Mouse (Mus musculus) adrenal gland, adult 18-20 months (tissue): ENCODE data around the gene Ccdc191. TPM values are rescaled to one million over a fixed set of nuclear protein-coding genes. Genes with fewer than 3 reads are reported as not detected.

Source experiments
- DNase-seq, 2 experiments: peaks; one replicate each; pipeline ENCODE4 v3.0.0; 2021 to 2022; ENCODE audit warnings: low spot score in 2 of 2
- total RNA-seq, 2 experiments: library from RNA; stranded (reverse); gene quantifications; 1 replicate in 1 of 2; 2 replicates in 1 of 2; pipeline ENCODE4 v1.2.3; 2021

The Ccdc191 gene
- total RNA-seq, 2 experiments from 2014 or later, result 5.3 to 5.5 TPM

DNA sequence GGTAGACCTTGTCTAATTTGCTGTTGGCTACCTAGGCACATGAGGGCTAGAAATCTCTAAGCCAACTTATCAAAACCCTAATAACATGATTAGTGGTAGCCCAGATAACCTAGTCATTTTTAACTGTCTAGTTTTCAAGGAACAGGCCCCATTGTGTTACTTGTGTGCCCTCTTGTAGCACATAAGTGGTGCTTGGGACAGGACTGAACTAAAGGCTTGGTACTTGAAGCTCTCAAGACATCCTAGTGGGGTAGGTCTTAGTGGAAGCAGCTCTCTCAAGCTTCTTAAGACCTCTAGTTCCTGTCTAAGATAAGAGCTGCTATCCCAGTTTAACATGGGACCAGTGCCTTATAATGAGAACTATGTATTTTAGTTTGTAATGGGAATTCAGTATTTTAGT, 41.0 kb downstream of the Ccdc191 start:
- DNase-seq, result no peak

DNA sequence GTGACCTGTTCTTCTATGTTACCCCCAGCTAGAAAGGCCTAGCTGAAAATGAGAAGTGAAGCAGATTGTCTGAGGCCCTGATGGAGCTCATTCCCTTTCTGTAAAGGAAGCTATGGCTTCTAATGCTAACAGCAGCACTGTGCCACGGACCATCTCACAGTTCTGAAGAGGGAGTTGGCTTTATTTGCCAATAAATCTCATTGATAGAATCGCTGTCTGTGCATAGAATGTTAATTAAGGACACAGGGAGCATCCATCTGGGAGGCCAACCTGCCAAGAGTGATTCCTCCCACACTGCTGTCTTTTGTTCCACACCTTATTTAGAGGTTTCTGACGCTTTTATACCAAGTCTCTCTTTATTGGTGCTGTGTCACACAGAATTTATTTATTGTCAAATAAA, 41.9 kb downstream of the Ccdc191 start:
- DNase-seq, result no peak

DNA sequence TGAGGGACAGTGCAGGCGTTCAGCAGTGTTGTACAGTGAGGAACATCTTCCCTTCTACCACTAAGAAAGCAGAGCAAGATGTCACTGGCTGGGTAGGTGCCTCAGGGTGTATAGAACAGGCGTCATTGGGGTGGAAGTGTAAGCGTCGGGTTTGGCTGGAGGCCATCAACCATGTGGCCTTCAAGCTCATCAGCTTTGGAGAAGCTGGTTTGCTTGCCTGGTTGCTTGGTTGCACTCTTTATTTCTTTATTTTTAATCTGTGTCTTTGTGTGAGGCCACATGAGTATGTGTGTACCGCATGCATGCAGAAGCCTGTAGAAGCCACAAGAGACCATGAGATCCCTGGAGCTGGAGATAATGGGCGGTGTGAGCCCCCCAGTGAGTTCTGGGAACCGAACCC, 42.7 kb downstream of the Ccdc191 start:
- no peak for DNase-seq

DNA sequence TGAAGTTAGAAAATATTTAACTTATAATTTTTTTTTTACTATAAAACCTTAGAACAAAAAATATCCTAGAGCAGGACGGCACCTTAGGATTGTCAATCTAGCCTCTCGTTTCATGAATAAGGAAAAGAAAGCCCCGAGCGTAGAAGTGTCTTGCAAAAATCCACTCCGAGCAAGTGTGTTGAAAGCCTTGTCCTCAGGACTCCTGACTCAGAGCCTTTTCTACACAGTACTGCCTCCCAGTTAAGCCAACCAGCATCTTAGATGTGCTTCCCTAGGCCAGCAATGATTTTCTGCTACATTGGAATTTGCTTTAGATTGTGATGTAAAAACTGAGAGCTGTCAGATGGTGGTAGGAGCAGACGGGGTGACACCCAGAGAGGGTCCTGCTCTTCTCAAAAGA, 43.4 kb downstream of the Ccdc191 start:
- DNase-seq, result no peak

DNA sequence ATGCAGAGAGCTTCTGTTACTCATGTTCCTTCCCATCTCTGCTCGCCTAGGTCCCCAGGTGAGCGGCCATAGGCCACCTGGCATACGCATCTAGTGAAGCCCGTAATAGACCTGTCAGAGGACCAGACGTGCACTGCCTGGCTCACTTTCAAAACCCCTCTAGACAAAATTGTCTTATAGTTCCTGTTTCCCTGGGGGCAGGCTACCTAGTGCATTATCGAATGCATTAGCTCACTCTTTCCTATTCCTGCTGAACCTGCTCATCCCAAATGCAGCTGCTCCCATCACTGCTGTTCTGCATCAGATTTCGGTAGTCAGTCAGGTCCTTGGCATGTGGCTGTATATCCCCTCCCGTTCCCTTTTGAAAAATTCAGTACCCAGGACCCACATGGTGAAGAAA, 45.3 kb downstream of the Ccdc191 start:
- DNase-seq, result no peak

DNA sequence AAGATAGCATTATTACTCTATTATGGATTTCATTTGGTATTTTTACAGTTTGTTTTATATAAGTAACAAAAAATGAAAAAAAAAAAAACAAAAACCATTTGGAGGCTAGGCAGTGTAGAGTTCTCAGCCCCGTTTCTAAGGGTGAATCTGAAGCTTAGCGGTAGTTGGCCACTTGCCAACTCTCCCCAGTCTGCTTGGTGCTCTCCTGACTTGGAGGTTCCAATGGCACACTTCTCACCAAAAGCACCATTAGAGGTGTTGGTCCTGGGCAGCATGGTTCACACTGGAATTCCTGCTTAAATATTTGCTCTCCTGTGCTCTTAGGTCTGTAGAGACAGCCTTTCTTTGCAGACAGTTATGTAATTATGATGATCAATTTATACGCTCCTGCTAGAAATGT, 45.8 kb downstream of the Ccdc191 start:
- DNase-seq, result no peak

DNA sequence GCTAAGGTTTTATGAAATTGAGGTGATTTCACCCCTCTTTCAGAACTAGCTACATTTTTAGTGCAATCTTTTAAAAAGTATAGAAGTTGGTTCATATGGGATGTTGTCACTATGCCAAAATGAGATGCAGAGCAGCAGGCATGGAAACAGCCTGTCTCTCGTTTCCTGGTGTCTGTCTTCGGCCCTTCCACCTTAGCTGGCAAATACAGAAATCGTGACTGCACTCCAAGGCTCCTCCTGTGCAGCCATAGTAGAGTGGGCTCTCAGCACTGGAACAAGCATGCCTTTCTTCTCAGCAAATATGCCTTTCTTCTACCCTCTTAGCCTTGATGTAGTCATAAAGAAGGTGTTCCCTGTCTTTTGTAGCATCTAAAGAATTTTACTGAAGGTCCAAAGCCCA, 46.3 kb downstream of the Ccdc191 start:
- DNase-seq, result no peak

DNA sequence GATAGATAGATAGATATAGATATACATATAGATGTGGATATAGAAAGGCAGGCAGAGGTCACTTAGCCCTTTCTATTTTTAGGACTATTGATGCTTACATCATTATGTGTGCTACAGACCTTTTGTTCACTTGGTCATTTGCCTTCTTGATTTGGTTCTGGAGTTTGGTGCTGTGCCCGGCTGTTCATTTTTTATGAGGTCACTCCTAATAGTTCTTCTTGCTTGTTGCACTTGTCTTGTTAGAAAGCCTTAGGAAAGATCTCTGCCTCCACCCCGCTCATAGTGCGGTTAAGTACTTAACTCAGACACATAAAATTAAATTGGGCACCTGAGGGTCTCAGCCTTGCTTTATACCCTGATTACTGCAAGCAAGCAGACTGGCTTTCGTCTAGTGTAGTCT, 51.2 kb downstream of the Ccdc191 start:
- DNase-seq, result no peak

DNA sequence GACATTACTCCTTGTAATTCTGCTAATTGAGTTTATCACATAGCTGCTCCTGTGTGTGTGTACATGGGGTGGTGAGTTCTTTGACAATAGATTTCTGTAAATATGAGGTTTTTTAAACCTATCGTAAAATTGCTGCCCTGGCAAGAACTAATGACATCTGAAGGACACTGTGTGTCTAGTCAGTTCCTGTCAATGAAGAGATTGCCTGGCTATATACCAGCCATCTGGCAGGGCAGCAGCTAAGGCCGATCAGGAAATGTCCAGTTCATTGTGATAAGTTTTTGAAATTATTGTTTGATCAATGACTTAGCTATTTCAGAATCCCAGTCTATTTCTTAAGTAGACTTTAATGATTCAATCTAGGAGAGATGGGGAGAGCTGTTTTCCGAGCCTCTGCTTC, 55.8 kb downstream of the Ccdc191 start:
- no peak for DNase-seq

DNA sequence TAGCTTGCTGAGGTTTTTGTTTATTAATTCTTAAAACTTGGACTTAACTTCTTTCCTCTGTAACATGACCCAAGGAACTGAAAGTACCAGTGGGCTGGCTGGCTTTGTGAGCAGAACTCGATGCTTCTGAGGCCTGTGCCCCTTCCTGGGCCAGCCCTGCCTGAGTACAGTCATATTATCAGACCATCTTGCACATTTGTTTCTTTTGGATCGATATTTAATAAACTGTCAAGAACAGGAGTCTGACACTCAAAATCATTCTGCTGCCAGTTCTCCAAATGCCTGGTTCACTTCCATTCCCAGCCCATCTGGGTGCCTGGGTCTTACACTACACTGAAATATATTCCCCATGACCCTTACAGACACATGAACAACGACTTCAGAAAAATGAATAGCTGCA, 56.3 kb downstream of the Ccdc191 start:
- no peak for DNase-seq

DNA sequence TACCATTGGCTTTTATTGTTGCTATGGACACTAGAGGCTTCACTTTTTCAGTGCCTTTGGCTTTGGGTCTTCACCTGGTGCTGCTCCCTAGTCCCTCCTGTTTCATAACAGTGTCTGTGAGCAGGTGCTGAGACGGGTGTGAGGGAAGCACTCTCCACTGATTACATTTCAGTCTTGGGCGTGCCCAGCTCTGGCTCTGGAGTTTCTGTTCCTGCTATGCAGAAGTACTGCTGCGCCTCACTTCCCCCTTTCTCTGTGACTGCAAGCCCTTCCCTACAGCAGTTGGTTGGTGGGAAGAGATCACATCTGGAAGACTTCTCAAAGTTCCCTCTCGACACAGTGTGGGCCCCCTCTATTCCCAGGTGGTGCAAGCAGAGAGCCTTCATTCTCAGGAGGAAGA, 62.0 kb downstream of the Ccdc191 start:
- DNase-seq, result no peak

DNA sequence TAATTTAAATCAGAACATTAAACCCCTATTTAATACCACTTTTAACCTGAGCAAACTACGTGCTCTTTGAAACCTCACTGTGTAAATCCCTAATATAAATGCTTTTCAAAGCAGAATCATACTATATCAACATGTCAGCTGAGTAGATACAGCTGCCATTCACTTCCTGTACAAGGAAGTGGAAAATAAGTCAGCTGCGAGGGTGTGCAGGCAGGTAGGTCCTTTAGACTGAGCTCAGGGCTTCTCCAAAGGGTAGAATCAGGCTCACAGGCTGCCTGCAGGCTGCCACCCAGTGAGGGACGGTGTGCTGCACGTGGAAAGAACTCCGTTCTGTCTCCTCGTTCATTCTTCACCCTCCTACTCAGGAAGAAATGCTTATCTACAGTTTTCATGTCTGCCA, 65.3 kb downstream of the Ccdc191 start:
- no peak for DNase-seq

DNA sequence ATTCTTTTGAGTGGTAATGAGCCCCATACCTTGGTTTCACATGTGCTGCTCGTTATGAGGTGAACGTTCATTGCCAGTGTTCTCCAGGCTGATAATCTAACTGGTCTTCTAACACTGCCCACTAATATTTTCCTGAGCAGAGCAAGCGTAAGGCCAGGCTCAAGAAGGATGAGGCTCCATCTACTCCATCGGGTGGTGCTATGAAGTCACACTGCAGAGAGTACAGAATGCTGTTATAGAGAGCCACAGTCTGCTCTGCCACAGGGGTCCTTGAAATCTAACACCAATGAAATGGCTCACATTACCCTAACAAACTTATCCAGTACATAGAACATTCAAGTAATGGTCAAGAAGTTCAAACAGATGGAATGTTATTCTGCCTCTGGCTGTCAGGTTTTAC, 68.4 kb downstream of the Ccdc191 start:
- DNase-seq, result no peak

DNA sequence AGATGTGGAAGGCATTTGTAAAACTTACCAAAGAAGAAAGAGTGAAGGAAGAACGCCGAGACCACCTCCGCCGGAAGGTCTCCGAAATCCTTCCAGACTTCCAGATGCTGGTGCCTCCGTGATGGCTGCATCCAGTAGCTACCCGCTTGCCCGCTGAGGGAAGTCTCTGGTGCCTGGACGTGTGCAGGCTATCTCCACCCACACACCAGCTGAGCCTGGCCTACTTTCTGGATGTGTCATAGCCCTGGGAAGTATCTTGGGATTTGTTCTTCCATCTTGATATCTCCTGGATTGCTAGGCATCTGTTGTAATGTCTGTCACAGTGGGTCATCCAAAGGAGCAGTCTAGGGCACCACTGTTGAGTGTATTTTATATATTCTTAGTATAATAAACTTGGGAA, 73.7 kb downstream of the Ccdc191 start:
- no peak for DNase-seq

DNA sequence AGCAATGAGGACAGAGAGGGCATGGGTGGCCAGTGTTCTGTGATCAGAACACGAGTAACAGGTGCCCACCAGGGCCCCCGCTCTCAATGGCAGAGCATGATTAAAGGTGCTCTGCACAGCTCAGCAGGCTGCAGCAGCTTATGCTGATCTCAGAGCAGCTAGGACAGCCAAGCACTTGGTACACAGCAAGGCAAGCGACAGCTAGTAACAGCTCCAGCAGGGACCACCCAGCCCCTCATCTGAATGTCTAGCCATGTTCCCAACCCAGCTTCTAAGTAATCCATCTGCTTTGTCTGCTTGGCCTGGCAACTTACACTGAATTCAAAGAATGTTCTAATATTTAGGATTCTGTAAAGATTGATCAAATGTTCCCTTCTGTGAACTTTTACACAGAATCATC, 74.2 kb downstream of the Ccdc191 start:
- no peak for DNase-seq

DNA sequence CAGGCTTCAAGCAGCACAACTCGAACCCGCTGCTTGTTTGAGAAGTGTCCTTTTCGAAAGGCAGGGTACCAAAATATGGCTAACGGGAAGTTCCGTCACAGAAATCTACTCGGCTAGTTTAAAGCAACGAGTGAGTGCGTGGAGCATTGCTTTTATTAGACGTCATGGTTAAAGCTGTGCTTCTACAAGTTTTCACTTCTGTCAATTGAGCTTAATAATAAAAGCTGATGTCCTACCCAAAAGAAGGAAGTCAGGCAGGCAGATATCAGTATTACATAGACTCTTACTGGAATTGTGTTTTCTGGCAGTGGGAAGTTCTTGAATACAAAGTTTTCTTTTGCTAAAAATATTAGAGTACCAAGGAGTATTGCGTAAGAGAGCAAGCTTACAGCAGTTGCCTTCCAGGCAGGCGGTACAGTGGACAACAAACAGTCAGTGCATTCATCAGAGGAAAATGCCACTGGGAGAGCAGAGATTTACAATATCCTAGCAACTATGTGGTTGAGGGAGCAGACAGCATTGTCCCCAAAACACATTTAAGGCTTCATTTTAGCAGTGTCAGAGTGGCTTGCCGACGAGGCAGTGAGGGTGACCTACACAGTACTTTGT, 76.3 kb downstream of the Ccdc191 start:
- DNase-seq, result no peak

DNA sequence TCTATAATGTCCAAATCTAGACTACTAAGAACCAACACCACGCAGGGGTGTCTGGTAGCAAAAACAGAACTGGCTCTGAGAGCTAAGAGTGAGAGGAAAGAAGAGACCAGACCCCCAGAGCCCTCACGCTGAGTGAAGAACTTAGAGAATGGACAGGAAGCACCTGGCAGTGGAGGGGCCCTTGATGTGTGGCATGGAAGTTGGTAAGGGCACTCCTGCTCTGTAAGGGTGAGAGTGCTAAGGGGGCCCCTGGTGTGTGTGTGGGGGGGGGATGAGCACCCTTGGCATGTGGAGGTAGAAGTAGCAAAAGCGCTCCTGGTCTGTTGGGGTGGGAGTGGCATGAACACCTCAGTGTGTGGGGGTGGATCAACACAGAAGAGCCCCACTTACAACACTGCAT, 80.8 kb downstream of the Ccdc191 start:
- DNase-seq, result no peak

DNA sequence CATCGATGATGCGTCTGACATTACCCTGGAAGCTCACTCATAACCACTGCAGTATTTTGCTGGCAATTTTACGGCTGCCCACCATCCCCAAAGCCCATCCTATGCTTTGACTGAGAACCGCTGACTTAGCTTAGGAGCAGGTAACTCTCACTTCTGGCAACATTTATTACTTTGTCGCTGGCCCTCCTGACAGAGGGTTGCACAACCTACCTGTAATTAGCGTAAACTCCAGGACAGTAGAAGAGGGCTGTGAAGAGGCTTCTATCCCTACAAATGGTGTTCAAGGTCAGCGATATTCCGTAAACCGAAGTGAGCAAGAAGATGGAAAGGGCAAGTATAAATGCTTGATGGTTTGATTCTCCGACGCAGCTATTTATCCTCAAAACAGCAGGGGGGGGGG, 81.6 kb downstream of the Ccdc191 start:
- DNase-seq, result no peak

DNA sequence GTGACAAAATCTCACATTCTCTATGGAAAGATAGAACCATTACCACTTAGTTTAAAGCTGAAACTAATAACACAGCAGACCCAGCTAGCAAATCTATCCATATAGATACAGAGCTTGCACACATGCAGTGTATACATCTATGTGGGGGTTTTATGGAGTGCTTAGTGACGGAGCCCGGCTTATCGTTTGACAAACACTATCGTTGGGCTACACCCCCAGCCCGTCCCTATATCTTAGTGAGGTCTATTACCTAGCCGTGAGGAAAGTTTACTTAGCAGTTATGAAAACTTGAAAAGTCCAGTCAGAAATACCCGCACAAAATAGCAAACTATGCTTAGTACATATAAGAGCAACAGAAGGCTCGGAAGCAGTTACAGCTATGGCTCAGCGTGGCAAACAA, 82.1 kb downstream of the Ccdc191 start:
- DNase-seq, result no peak

DNA sequence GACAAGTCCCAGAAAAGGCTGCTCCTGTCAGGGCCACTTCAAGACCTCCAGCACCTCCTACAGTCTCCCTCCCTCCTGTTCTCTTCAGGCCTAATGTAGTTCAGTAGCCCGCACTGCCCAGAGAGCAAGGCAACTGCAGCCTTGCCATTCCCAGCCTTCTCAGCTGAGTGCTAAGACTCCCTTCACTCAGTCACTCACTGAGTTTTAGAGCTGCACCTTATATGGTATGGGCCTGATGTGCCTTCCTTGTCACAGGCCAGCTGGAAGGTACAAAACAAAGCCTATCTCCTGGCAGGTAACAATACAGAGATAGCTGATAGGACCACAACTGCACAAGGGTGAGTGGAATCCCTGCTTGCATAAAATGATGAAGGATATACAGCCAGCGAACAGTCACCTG, 82.8 kb downstream of the Ccdc191 start:
- DNase-seq, result no peak

DNA sequence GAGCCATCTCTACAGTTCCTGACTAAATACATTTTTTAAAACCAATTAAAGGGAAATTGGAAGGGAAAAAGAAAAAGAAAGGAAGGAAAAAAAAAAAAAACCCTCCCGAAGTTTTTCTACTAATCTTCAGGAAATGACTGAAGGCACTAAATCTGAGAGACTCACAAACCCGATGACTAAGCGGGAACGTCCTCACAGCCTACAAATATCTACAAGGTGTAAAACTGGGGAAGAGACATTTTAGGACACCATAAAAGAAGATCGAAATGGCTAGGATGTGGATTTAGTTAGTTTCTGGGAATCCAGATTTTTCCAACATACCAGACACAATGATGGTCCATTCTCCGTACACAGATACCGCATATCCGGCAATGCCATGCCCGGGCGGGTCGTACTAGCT, 83.5 kb downstream of the Ccdc191 start:
- DNase-seq, result no peak

DNA sequence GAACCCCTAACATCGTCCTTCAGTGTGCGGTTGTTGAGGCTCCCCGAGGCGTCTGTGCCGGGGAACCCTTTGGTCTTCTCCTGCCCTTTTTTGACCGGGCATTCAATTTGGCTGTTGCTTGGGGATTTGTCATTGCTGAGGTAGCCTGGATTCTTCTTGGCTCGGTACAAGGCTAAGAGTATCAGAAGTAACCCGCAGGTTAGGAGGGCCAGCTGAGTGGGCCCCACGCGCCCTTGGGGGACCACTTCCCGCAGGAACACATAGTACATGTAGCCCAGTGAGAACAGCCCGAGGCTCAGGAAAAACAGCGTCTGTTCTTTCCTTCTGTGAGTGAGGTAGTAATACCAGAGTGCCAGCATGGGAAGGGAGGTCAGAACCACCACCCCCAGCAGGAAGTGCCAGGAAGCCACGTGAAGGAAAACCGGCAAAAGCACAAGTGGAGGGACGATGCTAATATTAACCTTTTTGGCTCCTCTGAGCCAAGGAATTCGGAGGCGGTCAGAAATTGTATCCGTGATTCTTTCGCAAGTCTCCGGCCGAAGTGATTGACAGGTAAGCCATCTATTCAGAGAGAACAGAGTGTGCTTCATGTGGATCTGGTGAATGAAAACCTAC, 84.1 kb downstream of the Ccdc191 start:
- no peak for DNase-seq

DNA sequence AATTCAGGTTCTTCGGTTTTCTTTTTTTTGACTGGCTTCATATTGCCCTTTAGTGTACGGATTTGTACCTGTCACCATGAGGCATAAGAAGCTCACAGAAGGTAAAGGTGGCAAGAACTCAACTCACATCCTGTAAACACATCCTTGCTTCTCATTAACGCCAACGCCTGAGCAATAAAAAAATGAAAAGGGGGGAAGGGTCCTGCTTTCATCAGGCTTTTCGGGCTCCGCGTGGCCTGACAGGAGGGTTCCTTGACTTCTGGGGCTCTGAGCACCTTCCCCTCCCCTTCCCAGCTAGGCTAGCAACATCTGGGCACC, 89.4 kb downstream of the Ccdc191 start:
- DNase-seq, result no peak
